15 mouse cellular contexts compared by ENCODE assay signal in the genomic region with DNA sequence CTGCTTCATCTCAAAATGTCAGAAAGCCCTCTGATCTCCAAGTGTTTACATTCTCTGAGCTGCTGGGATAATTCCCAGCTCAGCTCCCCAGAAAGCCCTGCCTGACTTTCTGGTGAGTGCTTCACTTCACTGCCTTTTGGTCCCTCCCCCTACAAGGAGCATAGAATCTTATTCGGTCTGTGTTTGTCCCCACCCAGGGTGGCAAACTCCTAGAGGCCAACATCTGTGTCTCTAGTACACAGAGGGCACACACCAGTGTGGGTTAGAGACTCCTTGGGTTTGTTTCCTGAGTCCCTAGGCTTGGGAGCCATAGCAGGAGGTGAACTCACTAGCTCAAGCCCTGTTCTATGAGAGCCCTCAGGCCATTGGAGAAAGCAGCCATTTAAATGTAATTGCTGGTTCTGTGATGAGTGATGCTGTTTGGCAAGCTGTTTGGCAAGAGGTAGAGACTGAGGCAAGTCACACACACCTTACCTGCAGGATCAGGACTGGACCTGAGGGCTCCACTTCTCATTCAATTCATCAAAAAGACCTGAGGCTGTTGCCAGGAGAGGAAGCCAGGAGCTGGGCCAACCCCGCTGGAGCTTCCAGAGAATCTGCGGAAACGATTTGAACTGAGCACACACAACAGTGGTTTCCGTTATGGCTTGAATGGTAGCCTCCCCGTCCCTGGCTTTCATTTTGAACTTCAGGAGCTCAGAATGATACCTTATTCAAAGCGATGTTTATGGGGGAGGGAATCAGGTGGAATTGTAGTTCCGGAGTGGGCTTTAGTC. TPM values are rescaled to one million over a fixed set of nuclear protein-coding genes. Genes with fewer than 3 reads are reported as not detected.
DNase-seq lines count a peak whose midpoint lies in the region; ATAC-seq and TF ChIP-seq lines count a peak whose summit lies in the region.
"Had no signal": no experiment of that assay in that cellular context is flagged by ENCODE, and none has a peak within 500 bp of the region (broad histone marks: within the 10 kb centered on the region; RNA-seq: fewer than 3 reads in every experiment).

No protein-coding gene starts in this region.

- no peak for TF ChIP-seq POLR2A in small intestine, adult 2 months (IDR thresholded peaks at IDR 0.05; ENCODE audit: low read depth, low read length)

- WGBS in intestine, embryonic 16.5 days, result 31% methylated on average over 8 of the region's 8 CpGs
- 34% methylated on average over 8 of the region's 8 CpGs for WGBS in small intestine, adult 2 months
- 35% methylated on average over 8 of the region's 8 CpGs for WGBS in forebrain, embryonic 14.5 days

- H3K4me2 ChIP-seq in intestine, embryonic 16.5 days (ENCODE audit: low read depth, low read length), result no peak overlapping the region
- no peak overlapping the region for H3K4me2 ChIP-seq in forebrain, embryonic 14.5 days (ENCODE audit: low read length)
- H3K4me2 ChIP-seq: liver, embryonic 15.5 days had no signal

- no peaks in the 10 kb centered on the region for H3K36me3 ChIP-seq in intestine, embryonic 16.5 days (ENCODE audit: control insufficient read depth, insufficient read depth, low read length)
- no peaks in the 10 kb centered on the region for H3K36me3 ChIP-seq in small intestine, adult 2 months (ENCODE audit: control insufficient read depth, insufficient read depth, low read length)
- no peaks in the 10 kb centered on the region for H3K36me3 ChIP-seq in forebrain, embryonic 14.5 days (ENCODE audit: control insufficient read depth, insufficient read depth, low read length)
- H3K36me3 ChIP-seq: liver, embryonic 15.5 days had no signal

- H3K9me3 ChIP-seq in intestine, embryonic 16.5 days (ENCODE audit: control insufficient read depth, low read length), result no peaks in the 10 kb centered on the region
- no peaks in the 10 kb centered on the region for H3K9me3 ChIP-seq in forebrain, embryonic 14.5 days (replicated peaks; ENCODE audit: control insufficient read depth, low read length)
- H3K9me3 ChIP-seq: liver, embryonic 15.5 days had no signal

- peak overlapping the region; percentile 33 for H3K27ac ChIP-seq in intestine, embryonic 16.5 days (ENCODE audit: low read length)
- H3K27ac ChIP-seq in small intestine, adult 2 months (ENCODE audit: insufficient read depth, low read depth, low read length), result peak overlapping the region; percentile 15; the same call in 1 of the 2 replicates
- H3K27ac ChIP-seq in forebrain, embryonic 14.5 days (ENCODE audit: low read depth, low read length), result no peak overlapping the region
- H3K27ac ChIP-seq: liver, embryonic 15.5 days had no signal

- ATAC-seq in common myeloid progenitor, adult 5-6 weeks (replicated peaks; ENCODE audit: low read depth, poor library complexity, severe bottlenecking), result peak; percentile 31; the same call in 1 of the 2 replicates
- ATAC-seq in intestine, embryonic 16.5 days, result peak; percentile 43
- no peak for ATAC-seq in forebrain, embryonic 14.5 days

- TF ChIP-seq CTCF in small intestine, adult 2 months (IDR thresholded peaks at IDR 0.05; ENCODE audit: extremely low read depth, insufficient read length, insufficient replicate concordance, low read depth, low read length), result no peak

- DNase-seq in kidney, adult 11 months, result peak; percentile 26
- DNase-seq in kidney, postnatal 25 days, result no peak
- no peak for DNase-seq in forebrain, embryonic 14.5 days (ENCODE audit: low spot score)
- DNase-seq in layer of hippocampus, adult 8-10 months (ENCODE audit: low spot score in 2 of 2), result no peak
- DNase-seq in thymus, postnatal 14 days, result no peak
- DNase-seq: adrenal gland, postnatal 25 days; midbrain, embryonic 14.5 days had no signal

- H3K9ac ChIP-seq in intestine, embryonic 16.5 days (ENCODE audit: low read depth, low read length), result no peak overlapping the region
- no peak overlapping the region for H3K9ac ChIP-seq in forebrain, embryonic 14.5 days (ENCODE audit: low read length)
- H3K9ac ChIP-seq: liver, embryonic 15.5 days had no signal

- H3K4me1 ChIP-seq in intestine, embryonic 16.5 days (ENCODE audit: control insufficient read depth, insufficient read depth, low read length), result peaks cover 8% of the 10 kb centered on the region; the same call in 1 of the 2 replicates
- H3K4me1 ChIP-seq in small intestine, adult 2 months (ENCODE audit: control insufficient read depth, insufficient read depth, insufficient read length, low read length), result peaks cover 3% of the 10 kb centered on the region; the same call in 1 of the 2 replicates
- H3K4me1 ChIP-seq in forebrain, embryonic 14.5 days (ENCODE audit: control insufficient read depth, insufficient read depth, low read length), result no peaks in the 10 kb centered on the region
- H3K4me1 ChIP-seq: liver, embryonic 15.5 days had no signal

- H3K27me3 ChIP-seq in intestine, embryonic 16.5 days (replicated peaks; ENCODE audit: control insufficient read depth, insufficient read depth, low read length), result no peaks in the 10 kb centered on the region
- H3K27me3 ChIP-seq in small intestine, adult 2 months (ENCODE audit: control insufficient read depth, insufficient read depth, low read length), result peaks cover 4% of the 10 kb centered on the region; the same call in 1 of the 2 replicates
- H3K27me3 ChIP-seq in forebrain, embryonic 14.5 days (replicated peaks; ENCODE audit: control insufficient read depth, insufficient read depth, low read length), result no peaks in the 10 kb centered on the region

- H3K4me3 ChIP-seq in intestine, embryonic 16.5 days (ENCODE audit: low read length), result no peak overlapping the region
- no peak overlapping the region for H3K4me3 ChIP-seq in small intestine, adult 2 months (ENCODE audit: low read depth, low read length)
- no peak overlapping the region for H3K4me3 ChIP-seq in forebrain, embryonic 14.5 days (ENCODE audit: low read depth, low read length)
- H3K4me3 ChIP-seq: liver, embryonic 15.5 days had no signal

RNA-seq across cellular contexts. Expression of a gene that starts 21.4 kb away (rescaled TPM):
- total RNA-seq in common myeloid progenitor, adult 5-6 weeks (2017), result not detected in 2 replicates
- 36.8 and 42.4 TPM in 2 replicates for polyA plus RNA-seq in intestine, embryonic 16.5 days (2015; fragmentation: Nextera tagmentation; extraction: Ambion mirVana)
- polyA plus RNA-seq in small intestine, adult 2 months (2012; rRNA removed), result 3.2 and 40.1 TPM in 2 replicates
- polyA plus RNA-seq in forebrain, embryonic 14.5 days (2014; fragmentation: Nextera tagmentation; extraction: Ambion mirVana), result 5.2 and 5.8 TPM in 2 replicates
- total RNA-seq in layer of hippocampus, adult 8-10 months (2022), result 1 to 10 TPM in 1 of 4 experiments, under 1 TPM in 3; 0.55 to 1.1 (median 0.84) TPM
- total RNA-seq: adrenal gland, postnatal 25 days had no signal

RNA-seq across cellular contexts. Expression of a gene that starts 32.4 kb away (rescaled TPM):
- total RNA-seq in common myeloid progenitor, adult 5-6 weeks (2017), result not detected in 2 replicates
- polyA plus RNA-seq in intestine, embryonic 16.5 days (2015; fragmentation: Nextera tagmentation; extraction: Ambion mirVana), result not detected in 2 replicates
- polyA plus RNA-seq in small intestine, adult 2 months (2012; rRNA removed), result not detected in 2 replicates
- polyA plus RNA-seq in forebrain, embryonic 14.5 days (2014; fragmentation: Nextera tagmentation; extraction: Ambion mirVana), result not detected in 2 replicates
- not detected for total RNA-seq in layer of hippocampus, adult 8-10 months (2022)
- total RNA-seq: adrenal gland, postnatal 25 days; heart, postnatal 25 days; left cerebral cortex, postnatal 10 days had no signal
- polyA plus RNA-seq: forebrain, embryonic 11.5 days; liver, embryonic 15.5 days; midbrain, embryonic 14.5 days; neural tube, embryonic 11.5 days had no signal

RNA-seq across cellular contexts. Expression of a gene that starts 43.5 kb away (rescaled TPM):
- total RNA-seq in common myeloid progenitor, adult 5-6 weeks (2017), result 30.6 and 33.2 TPM in 2 replicates
- 59.1 and 61.4 TPM in 2 replicates for polyA plus RNA-seq in intestine, embryonic 16.5 days (2015; fragmentation: Nextera tagmentation; extraction: Ambion mirVana)
- polyA plus RNA-seq in small intestine, adult 2 months (2012; rRNA removed), result 117 and 171 TPM in 2 replicates
- polyA plus RNA-seq in forebrain, embryonic 14.5 days (2014; fragmentation: Nextera tagmentation; extraction: Ambion mirVana), result 66.8 and 72.2 TPM in 2 replicates
- total RNA-seq in layer of hippocampus, adult 8-10 months (2022), result 10 to 100 TPM; 75.4 to 90.5 (median 81.6) TPM

RNA-seq across cellular contexts. Expression of a gene that starts 44.4 kb away (rescaled TPM):
- total RNA-seq in common myeloid progenitor, adult 5-6 weeks (2017), result not detected in 2 replicates
- polyA plus RNA-seq in intestine, embryonic 16.5 days (2015; fragmentation: Nextera tagmentation; extraction: Ambion mirVana), result 0.59 and 1.4 TPM in 2 replicates
- polyA plus RNA-seq in small intestine, adult 2 months (2012; rRNA removed), result not detected in 2 replicates
- polyA plus RNA-seq in forebrain, embryonic 14.5 days (2014; fragmentation: Nextera tagmentation; extraction: Ambion mirVana), result not detected in 2 replicates
- not detected for total RNA-seq in layer of hippocampus, adult 8-10 months (2022)
- polyA plus RNA-seq: forebrain, embryonic 11.5 days; liver, embryonic 15.5 days; midbrain, embryonic 14.5 days; neural tube, embryonic 11.5 days had no signal

RNA-seq across cellular contexts. Expression of a gene that starts 52.6 kb away (rescaled TPM):
- total RNA-seq in common myeloid progenitor, adult 5-6 weeks (2017), result not detected in 2 replicates
- polyA plus RNA-seq in intestine, embryonic 16.5 days (2015; fragmentation: Nextera tagmentation; extraction: Ambion mirVana), result not detected in 2 replicates
- polyA plus RNA-seq in small intestine, adult 2 months (2012; rRNA removed), result not detected in 2 replicates
- not detected in 2 replicates for polyA plus RNA-seq in forebrain, embryonic 14.5 days (2014; fragmentation: Nextera tagmentation; extraction: Ambion mirVana)
- total RNA-seq in layer of hippocampus, adult 8-10 months (2022), result not detected
- total RNA-seq: adrenal gland, postnatal 25 days; heart, postnatal 25 days; left cerebral cortex, postnatal 10 days had no signal
- polyA plus RNA-seq: forebrain, embryonic 11.5 days; liver, embryonic 15.5 days; midbrain, embryonic 14.5 days; neural tube, embryonic 11.5 days had no signal
